Mouse (Mus musculus): Measurements from ENCODE around the gene Hes6.

Hes6 gene

GRCm38 (mm10) chr1:91398260-91399062, 15.4 kb downstream of the Hes6 start, which contains the start of gene Ilkap:
TSS of gene Ilkap (minus strand) at chr1:91398815.
- DNase-seq = peak; percentile 80

DNA sequence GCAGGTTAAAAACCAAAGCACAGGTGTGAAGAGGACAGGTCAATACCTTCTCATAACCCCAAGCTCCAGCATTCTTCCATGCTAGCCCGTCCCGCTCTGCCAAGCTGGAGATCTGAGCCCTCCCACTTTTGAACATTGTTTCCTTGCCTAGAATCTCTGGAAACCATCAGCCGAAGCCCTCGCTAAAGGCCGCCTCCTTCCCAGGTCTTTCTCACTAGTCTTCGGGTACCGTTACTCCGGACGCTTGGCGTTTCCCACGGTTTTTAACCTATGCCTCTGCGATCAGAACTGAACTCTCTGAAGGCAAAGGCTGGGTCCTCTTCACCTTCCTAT, 15.9 kb downstream of the Hes6 start:
- DNase-seq = no peak

- DNase-seq = no peak
Observed at GRCm38 (mm10) chr1:91390369-91390768, 23.5 kb downstream of the Hes6 start.

GRCm38 (mm10) chr1:91381091-91381471, 32.8 kb downstream of the Hes6 start:
- DNase-seq = no peak

GRCm38 (mm10) chr1:91380453-91381090, 33.3 kb downstream of the Hes6 start:
- peak; percentile 66 for DNase-seq

DNA sequence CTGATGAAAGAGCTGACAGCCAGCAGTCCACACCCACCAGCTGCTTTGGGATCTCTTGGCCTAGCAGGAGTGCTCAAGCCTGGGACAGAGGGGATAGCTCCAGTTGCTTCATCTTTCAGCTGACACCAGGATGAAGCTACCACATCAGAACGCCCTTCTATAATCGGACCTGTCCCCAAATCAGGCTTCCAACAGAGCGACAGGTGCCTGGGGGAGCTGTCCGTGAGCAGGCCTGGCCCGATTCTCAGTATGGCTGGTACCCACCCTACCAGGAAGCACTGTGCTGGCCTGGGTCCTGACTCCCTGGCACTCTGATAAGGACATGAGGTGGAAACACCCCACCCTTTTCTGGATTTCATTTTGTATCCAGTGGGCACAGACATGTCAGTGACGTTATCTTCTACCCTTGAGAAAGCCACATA, 40.4 kb downstream of the Hes6 start:
- no peak for DNase-seq

GRCm38 (mm10) chr1:91370055-91370454, 43.8 kb downstream of the Hes6 start:
- DNase-seq = no peak

- no peak for DNase-seq
Observed at GRCm38 (mm10) chr1:91369408-91369807, 44.4 kb downstream of the Hes6 start.

DNA sequence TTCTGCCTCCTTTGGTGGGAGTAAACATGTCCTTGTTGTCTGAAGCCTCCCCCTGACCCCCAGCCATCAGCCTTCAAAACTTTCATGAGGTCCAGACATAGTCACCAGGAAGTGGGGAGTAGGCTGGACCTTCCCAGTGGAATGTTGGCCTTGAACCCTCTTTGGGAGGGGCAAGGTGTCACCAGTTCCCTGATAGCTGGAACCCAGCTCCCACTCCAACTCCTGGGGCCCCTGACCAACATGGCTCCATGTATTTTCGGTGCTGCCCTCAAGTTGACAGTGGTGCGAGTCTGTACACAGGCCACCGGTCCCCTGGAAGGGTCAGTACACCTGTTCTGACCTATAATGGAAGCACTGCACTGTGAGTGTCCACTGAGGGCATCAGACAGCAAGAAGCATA, 46.5 kb downstream of the Hes6 start:
- no peak for DNase-seq

DNA sequence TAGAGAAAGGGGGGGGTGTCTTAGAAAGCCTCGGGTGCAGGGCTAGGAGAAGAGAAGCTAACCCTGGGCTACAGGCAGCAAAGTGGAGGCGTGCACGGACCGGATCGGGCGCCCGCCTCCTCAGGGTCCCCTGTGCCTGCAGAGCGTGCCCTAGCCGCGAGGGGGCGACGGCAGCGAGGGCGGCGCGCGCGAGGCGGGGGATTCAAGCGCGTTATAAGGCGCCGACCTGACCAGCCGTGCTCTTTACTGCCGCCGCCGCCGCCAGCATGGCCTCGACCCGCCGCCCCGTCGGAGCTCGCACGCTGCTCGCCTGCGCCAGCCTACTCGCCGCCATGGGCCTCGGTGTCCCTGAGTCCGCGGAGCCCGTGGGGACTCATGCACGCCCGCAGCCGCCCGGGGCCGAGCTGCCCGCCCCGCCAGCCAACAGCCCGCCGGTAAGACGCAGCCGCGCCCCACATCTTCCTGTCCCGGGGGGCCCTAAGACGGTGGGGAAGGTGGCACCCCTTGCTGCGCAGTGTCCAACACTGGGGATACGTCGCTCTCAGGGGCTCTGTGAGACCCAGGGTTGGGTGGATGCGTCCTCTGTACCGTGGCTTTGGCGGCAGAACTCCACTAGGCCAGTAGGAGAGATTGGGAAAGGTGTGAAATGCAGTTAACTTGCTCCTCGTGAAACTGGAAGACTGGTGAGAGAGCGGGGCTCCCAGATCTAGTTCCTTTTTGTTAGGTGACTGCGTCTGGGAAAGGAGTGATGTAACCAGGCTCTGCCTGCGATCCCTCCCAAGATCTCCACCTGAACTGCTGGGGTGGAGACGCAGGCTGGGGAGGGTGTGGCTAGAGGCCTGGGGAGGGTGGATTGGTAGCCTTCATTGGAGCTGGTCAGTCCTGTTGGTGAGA, 47.4 kb downstream of the Hes6 start, which contains the start of gene Erfe:
TSS of gene Erfe (plus strand) at position 216 of the 894 bp plus-strand sequence.
- DNase-seq = peak; percentile 85

- no peak for DNase-seq
Observed at GRCm38 (mm10) chr1:91365816-91366214, 48.0 kb downstream of the Hes6 start.

GRCm38 (mm10) chr1:91364822-91365644, 48.8 kb downstream of the Hes6 start:
- DNase-seq = no peak

DNA sequence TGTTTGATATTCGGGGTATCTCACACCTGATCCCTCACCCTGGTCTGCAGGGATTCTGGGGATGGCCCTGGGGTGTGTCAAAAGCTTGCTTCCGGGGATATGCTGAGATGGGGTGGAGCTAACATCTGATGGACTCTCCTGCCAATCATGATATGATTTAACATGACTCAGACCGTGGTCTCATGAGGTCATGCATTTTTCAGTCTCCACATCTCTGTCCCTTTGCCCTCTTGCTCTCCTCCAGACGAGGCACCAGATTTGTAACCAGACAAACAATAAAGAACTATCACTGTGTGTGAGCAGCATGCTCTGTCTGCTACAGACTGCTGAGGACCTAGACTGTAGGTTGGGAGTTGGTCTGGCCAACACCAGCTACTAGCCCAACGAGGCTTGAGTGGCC, 51.7 kb downstream of the Hes6 start:
- no peak for DNase-seq

Data from thymus, postnatal 25 days (tissue).